Mouse (Mus musculus): ENCODE data around the gene Rora.

Rora gene

GRCm38 (mm10) chr9:69250326-69250725, 596.7 kb downstream of the Rora start:
- DNase-seq = no peak

GRCm38 (mm10) chr9:69258506-69258905, 604.9 kb downstream of the Rora start:
- no peak for DNase-seq

- peak; percentile 80 to 83 for DNase-seq
Measured at GRCm38 (mm10) chr9:69259382-69259781, 605.8 kb downstream of the Rora start.

- DNase-seq = no peak
Measured at GRCm38 (mm10) chr9:69265151-69265550, 611.6 kb downstream of the Rora start.

GRCm38 (mm10) chr9:69270374-69270773, 616.8 kb downstream of the Rora start:
- no peak for DNase-seq

- DNase-seq = no peak
Measured at GRCm38 (mm10) chr9:69270931-69271330, 617.3 kb downstream of the Rora start.

- peak; percentile 68 to 72 for DNase-seq
Measured at GRCm38 (mm10) chr9:69272884-69273283, 619.3 kb downstream of the Rora start.

GRCm38 (mm10) chr9:69274766-69275485, 621.3 kb downstream of the Rora start:
- DNase-seq = no peak

GRCm38 (mm10) chr9:69277256-69277655, 623.7 kb downstream of the Rora start:
- no peak for DNase-seq

GRCm38 (mm10) chr9:69285011-69285410, 631.4 kb downstream of the Rora start:
- DNase-seq = no peak

GRCm38 (mm10) chr9:69288113-69288512, 634.5 kb downstream of the Rora start:
- DNase-seq = no peak

- no peak for DNase-seq
Measured at GRCm38 (mm10) chr9:69288586-69288985, 635.0 kb downstream of the Rora start.

- peak; percentile 92 to 94 for DNase-seq
Measured at GRCm38 (mm10) chr9:69289056-69290017, 635.8 kb downstream of the Rora start.

GRCm38 (mm10) chr9:69290018-69290880, 636.7 kb downstream of the Rora start:
- DNase-seq = peak; percentile 27 to 30

GRCm38 (mm10) chr9:69290881-69291450, 637.4 kb downstream of the Rora start:
- DNase-seq = peak; percentile 52 to 54

GRCm38 (mm10) chr9:69291451-69291850, 637.9 kb downstream of the Rora start:
- no peak for DNase-seq

- DNase-seq = no peak
Measured at GRCm38 (mm10) chr9:69292353-69292752, 638.8 kb downstream of the Rora start.

GRCm38 (mm10) chr9:69292776-69293687, 639.4 kb downstream of the Rora start:
- no peak for DNase-seq

GRCm38 (mm10) chr9:69293688-69294074, 640.1 kb downstream of the Rora start:
- DNase-seq = no peak

GRCm38 (mm10) chr9:69294426-69294825, 640.8 kb downstream of the Rora start:
- DNase-seq = no peak

- DNase-seq = no peak
Measured at GRCm38 (mm10) chr9:69294856-69295255, 641.3 kb downstream of the Rora start.

Measured in kidney, adult 8-10 months (tissue).